Mouse (Mus musculus) kidney, embryonic 16.5 days (tissue): ENCODE data around the gene Ffar2. TPM values are rescaled to one million over a fixed set of nuclear protein-coding genes. Genes with fewer than 3 reads are reported as not detected.
"Not testable (repeated sequence)": the region's sequence is repeated elsewhere in the genome, so short reads cannot be mapped to it uniquely, and the experiment has no call there.

ENCODE experiments used
- ATAC-seq: fragments of 200-750 bp; cut with Nextera tagmentation; 2 replicates; pipeline ENCODE4 v1.8.0; 2017; ENCODE audit warnings: moderate TSS enrichment; ENCODE audit not compliant: low FRiP score, low TSS enrichment
- H3K27ac ChIP-seq: fragments of 300-500 bp; sonication (generic); 2 replicates; pipeline ENCODE4 v1.5.1; 2014; ENCODE audit warnings: low read length
- H3K27me3 ChIP-seq: fragments of 300-500 bp; sonication (generic); 2 replicates; pipeline ENCODE4 v1.6.1; 2014; ENCODE audit warnings: low read length, control low read depth, mixed read lengths; ENCODE audit not compliant: insufficient read depth
- H3K36me3 ChIP-seq: fragments of 300-500 bp; sonication (generic); 2 replicates; pipeline ENCODE4 v1.6.1; 2014; ENCODE audit warnings: low read length, control low read depth, mixed read lengths; ENCODE audit not compliant: insufficient read depth
- H3K4me1 ChIP-seq: fragments of 300-500 bp; sonication (generic); 2 replicates; pipeline ENCODE4 v1.6.1; 2014; ENCODE audit warnings: low read length, control low read depth, mixed read lengths; ENCODE audit not compliant: insufficient read depth
- H3K4me2 ChIP-seq: fragments of 300-500 bp; sonication (generic); replicated peaks from 2 replicates; pipeline ENCODE4 v1.6.1; 2014; ENCODE audit warnings: low read depth, low read length
- H3K4me3 ChIP-seq: fragments of 300-500 bp; sonication (generic); 2 replicates; pipeline ENCODE4 v1.5.1; 2014; ENCODE audit warnings: mild to moderate bottlenecking, low read length
- H3K9ac ChIP-seq: fragments of 300-500 bp; sonication (generic); replicated peaks from 2 replicates; pipeline ENCODE4 v1.6.1; 2014; ENCODE audit warnings: low read length
- H3K9me3 ChIP-seq: fragments of 300-500 bp; sonication (generic); 2 replicates; pipeline ENCODE4 v1.6.1; 2016; ENCODE audit warnings: low read length, control low read depth
- WGBS: fragments of 180-500 bp; shearing (Covaris S2); extraction: QIAGEN DNeasy Blood & Tissue Kit; methylation state at CpG from one replicate; pipeline ENCODE4 v1.1.7; 2014; 5-methylcytosine and 5-hydroxymethylcytosine counted together
- polyA plus RNA-seq: library from polyadenylated mRNA; unstranded; fragments of >200 nt; fragmentation: Nextera tagmentation; extraction: Ambion mirVana; gene quantifications from 2 replicates; pipeline ENCODE4 v1.2.1, GENCODE M21; 2015

Ffar2 gene
- polyA plus RNA-seq, 1 experiment from 2014 or later: 0.30 TPM

DNA sequence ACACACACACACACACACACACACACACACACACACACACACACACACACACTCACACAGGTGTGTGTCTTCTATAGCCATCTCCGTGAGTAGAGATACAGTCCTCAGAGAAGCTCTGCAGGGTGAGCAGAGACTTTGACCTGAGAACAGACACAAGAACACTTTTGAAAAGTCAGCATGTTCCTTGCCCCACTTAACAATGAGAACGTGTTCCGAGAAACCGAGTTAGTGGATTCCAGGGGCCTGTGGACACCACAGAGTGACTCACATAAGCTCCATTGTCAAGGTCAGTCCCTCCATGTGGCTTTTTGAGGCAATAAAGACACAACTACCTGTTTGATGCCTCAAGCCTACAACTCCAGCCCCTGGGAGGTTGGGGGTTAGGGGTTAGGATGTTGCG is 23.8 kb upstream of the Ffar2 start:
- H3K4me2 ChIP-seq: no peak overlapping the region
- H3K4me3 ChIP-seq: no peak overlapping the region
- H3K27me3 ChIP-seq: no peaks in the 10 kb centered on the region
- H3K9me3 ChIP-seq: no peaks in the 10 kb centered on the region
- no peak overlapping the region for H3K9ac ChIP-seq
- ATAC-seq: no peak
- no peaks in the 10 kb centered on the region for H3K4me1 ChIP-seq
- 79% methylated on average over 5 of the region's 5 CpGs for WGBS
- no peak overlapping the region for H3K27ac ChIP-seq
- no peaks in the 10 kb centered on the region for H3K36me3 ChIP-seq

DNA sequence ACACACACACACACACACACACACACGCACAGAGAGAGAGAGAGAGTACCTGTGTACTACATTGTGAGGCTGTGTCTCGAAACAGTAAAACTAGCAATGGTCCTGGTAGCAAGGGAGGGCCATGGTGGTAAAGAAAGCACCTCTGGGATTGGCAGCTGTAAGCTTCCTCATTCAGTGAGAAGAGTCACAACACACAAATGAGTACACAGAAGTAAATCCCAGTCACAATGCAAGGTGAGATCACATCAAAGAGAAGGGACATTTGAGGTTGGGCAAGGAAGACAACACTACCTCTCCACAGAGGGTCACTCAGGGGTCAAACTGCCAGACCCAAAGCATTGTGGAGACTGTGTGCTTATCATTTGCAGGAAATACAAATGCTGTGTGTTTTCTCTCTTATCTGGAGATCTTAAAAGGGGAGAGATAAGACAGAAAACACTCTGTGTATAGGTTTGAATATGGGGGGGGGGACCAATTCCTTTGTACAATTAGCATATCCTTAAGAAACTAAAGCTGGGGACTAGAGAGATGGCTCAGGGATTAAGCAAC is 23.0 kb upstream of the Ffar2 start:
- no peak for ATAC-seq
- no peak overlapping the region for H3K4me3 ChIP-seq
- H3K4me2 ChIP-seq: no peak overlapping the region
- no peaks in the 10 kb centered on the region for H3K4me1 ChIP-seq
- H3K9ac ChIP-seq: no peak overlapping the region
- no peaks in the 10 kb centered on the region for H3K36me3 ChIP-seq
- no peaks in the 10 kb centered on the region for H3K9me3 ChIP-seq
- H3K27me3 ChIP-seq: no peaks in the 10 kb centered on the region
- no peak overlapping the region for H3K27ac ChIP-seq
- 66% methylated on average over 2 of the region's 2 CpGs for WGBS

- no peak overlapping the region for H3K9ac ChIP-seq
- no peaks in the 10 kb centered on the region for H3K27me3 ChIP-seq
- 28% methylated on average over 7 of the region's 7 CpGs for WGBS
- no peak overlapping the region for H3K27ac ChIP-seq
- ATAC-seq: no peak
- no peaks in the 10 kb centered on the region for H3K4me1 ChIP-seq
- H3K4me3 ChIP-seq: no peak overlapping the region
- H3K4me2 ChIP-seq: no peak overlapping the region
- H3K36me3 ChIP-seq: no peaks in the 10 kb centered on the region
- H3K9me3 ChIP-seq: no peaks in the 10 kb centered on the region
Measured at GRCm38 (mm10) chr7:30844676-30845297, 21.2 kb upstream of the Ffar2 start.

GRCm38 (mm10) chr7:30842092-30842491 is 18.5 kb upstream of the Ffar2 start:
- Histone ChIP-seq H3K4me1 (no peaks in the 10 kb centered on the region), H3K4me2 (no peak overlapping the region), H3K9me3 (no peaks in the 10 kb centered on the region), H3K27ac (no peak overlapping the region), H3K27me3 (no peaks in the 10 kb centered on the region), H3K9ac (no peak overlapping the region), H3K4me3 (no peak overlapping the region), H3K36me3 (no peaks in the 10 kb centered on the region)
- WGBS: 82% methylated on average over 5 of the region's 5 CpGs
- no peak for ATAC-seq

DNA sequence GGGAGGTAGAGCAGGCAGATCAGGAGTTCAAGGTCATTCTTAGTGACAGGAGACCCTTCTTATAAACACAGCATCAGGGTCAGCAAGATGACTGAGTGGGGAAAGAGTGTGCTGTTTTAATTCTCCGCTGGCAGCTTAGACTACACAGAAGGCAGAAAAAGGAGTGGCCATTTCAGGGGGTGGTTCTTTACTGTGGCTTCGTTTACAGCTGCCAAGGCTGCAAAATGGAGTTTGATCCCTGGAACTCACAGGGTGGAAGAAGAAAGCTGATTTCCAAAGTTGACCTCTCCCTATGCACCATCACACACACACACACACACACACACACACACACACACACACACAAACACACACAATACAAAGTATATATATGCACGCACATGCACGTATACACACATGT is 17.8 kb upstream of the Ffar2 start:
- 74% methylated on average over 4 of the region's 4 CpGs for WGBS
- H3K4me2 ChIP-seq: no peak overlapping the region
- no peaks in the 10 kb centered on the region for H3K9me3 ChIP-seq
- no peak overlapping the region for H3K4me3 ChIP-seq
- no peak overlapping the region for H3K9ac ChIP-seq
- no peaks in the 10 kb centered on the region for H3K27me3 ChIP-seq
- H3K4me1 ChIP-seq: no peaks in the 10 kb centered on the region
- H3K27ac ChIP-seq: no peak overlapping the region
- ATAC-seq: no peak
- H3K36me3 ChIP-seq: no peaks in the 10 kb centered on the region

- H3K4me2 ChIP-seq: no peak overlapping the region
- no peaks in the 10 kb centered on the region for H3K27me3 ChIP-seq
- H3K4me1 ChIP-seq: no peaks in the 10 kb centered on the region
- no peak for ATAC-seq
- 55% methylated on average over 3 of the region's 3 CpGs for WGBS
- H3K4me3 ChIP-seq: no peak overlapping the region
- H3K27ac ChIP-seq: no peak overlapping the region
- no peaks in the 10 kb centered on the region for H3K9me3 ChIP-seq
- no peaks in the 10 kb centered on the region for H3K36me3 ChIP-seq
- H3K9ac ChIP-seq: no peak overlapping the region
Measured at GRCm38 (mm10) chr7:30840306-30840705, 16.7 kb upstream of the Ffar2 start.

GRCm38 (mm10) chr7:30837277-30837676 is 13.7 kb upstream of the Ffar2 start:
- Histone ChIP-seq H3K9ac (no peak overlapping the region), H3K9me3 (no peaks in the 10 kb centered on the region), H3K27me3 (no peaks in the 10 kb centered on the region), H3K4me3 (no peak overlapping the region), H3K4me2 (no peak overlapping the region), H3K27ac (no peak overlapping the region), H3K36me3 (no peaks in the 10 kb centered on the region), H3K4me1 (no peaks in the 10 kb centered on the region)
- no peak for ATAC-seq

DNA sequence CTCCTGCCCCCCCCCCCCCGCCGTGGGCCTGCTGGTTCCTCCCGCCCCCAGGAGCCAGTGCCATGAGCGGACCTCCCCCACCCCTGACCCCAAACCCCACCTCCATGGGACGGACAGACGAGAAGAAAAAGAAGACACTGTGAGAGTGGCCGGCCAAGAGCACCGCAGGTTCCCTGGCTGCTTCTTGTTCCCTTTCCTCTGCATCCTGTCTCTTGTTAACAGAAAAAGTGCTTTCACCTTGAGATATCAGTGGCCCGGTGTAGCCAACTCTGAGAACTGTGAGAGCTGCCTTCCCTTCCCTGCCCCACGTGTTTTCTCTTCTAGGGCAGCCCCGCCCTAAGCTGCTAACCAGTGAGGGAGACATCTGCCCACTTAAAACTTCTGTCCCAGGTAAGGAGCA is 9.1 kb upstream of the Ffar2 start:
- H3K4me3 ChIP-seq, H3K9ac ChIP-seq, ATAC-seq, H3K27ac ChIP-seq, H3K4me2 ChIP-seq, H3K27me3 ChIP-seq, H3K36me3 ChIP-seq, H3K9me3 ChIP-seq, H3K4me1 ChIP-seq: not testable (repeated sequence)
- WGBS: 51% methylated on average over 8 of the region's 11 CpGs

- no peak for ATAC-seq
- WGBS: 74% methylated on average over 17 of the region's 17 CpGs
- H3K27me3 ChIP-seq: no peaks in the 10 kb centered on the region
Measured at GRCm38 (mm10) chr7:30832261-30832660, 8.7 kb upstream of the Ffar2 start.

DNA sequence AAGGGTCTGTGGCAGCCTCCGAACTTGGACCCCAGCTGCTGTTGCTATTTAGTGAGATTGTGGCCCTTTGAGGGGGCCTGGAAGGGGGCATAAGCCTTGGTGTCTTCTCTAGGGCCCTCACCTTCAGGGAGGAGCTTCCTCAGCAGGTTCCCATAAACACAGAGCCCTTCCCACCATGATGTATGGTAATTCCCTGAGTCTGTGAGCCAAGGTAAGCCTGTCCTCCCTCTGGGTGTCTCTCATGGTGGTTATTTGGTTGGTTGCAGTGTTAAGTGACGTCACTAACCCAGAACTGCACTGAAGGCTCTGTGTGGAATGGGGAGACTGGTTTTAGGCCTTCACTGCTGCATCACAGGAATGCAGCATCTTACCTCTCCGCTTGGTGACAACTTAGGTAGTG is 5.9 kb upstream of the Ffar2 start:
- Histone ChIP-seq H3K9me3 (no peaks in the 10 kb centered on the region), H3K4me1 (no peaks in the 10 kb centered on the region), H3K4me2 (no peak overlapping the region), H3K36me3 (no peaks in the 10 kb centered on the region), H3K4me3 (no peak overlapping the region), H3K27me3 (no peaks in the 10 kb centered on the region), H3K9ac (no peak overlapping the region), H3K27ac (no peak overlapping the region)
- WGBS: 63% methylated on average over 3 of the region's 3 CpGs
- ATAC-seq: no peak

More at GRCm38 (mm10) chr7:30832261-30832660, 8.7 kb upstream of the Ffar2 start:
- Histone ChIP-seq H3K36me3 (no peaks in the 10 kb centered on the region), H3K4me2 (no peak overlapping the region), H3K9me3 (no peaks in the 10 kb centered on the region), H3K4me3 (no peak overlapping the region), H3K4me1 (no peaks in the 10 kb centered on the region), H3K27ac (no peak overlapping the region), H3K9ac (no peak overlapping the region)
